Mouse (Mus musculus): ENCODE measurements around the gene Ispd.

DNA sequence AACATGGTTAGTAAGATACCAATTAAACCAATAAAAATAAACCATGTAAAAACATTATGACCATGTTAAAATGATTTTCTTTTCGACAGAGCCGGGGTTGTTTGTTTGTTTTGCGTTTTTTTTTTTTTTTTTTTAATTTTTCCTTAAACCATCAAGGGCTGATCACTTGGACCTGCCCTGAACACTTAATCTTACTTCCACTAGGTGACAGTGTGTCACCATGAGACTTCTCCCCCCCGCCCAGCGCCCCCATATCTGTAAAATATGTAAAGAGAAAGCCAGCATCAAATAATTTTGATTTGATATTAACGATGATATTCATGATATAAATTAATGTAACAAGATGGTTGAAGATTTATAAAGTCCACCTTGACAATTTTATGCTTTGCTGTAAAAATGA, 300.5 kb downstream of the Ispd start:
- TF ChIP-seq POLR2A (IDR thresholded peaks at IDR 0.05; ENCODE audit: extremely low read depth, insufficient read depth, low read length) (no peak), CTCF (IDR thresholded peaks at IDR 0.05; ENCODE audit: extremely low read depth, insufficient read depth, low read length) (no peak)
